Mouse (Mus musculus) spleen, adult 2 months (tissue): ENCODE results near the gene Ston2.

ENCODE experiments used
- CTCF ChIP-seq: fragments of 200-500 bp; IDR thresholded peaks from 2 replicates; pipeline ENCODE4 v1.5.1; 2011; ENCODE audit warnings: mild to moderate bottlenecking, inconsistent platforms; ENCODE audit not compliant: insufficient read depth, insufficient read length, insufficient replicate concordance; ENCODE audit errors: extremely low read depth
- POLR2A ChIP-seq: fragments of 200-500 bp; IDR thresholded peaks from 2 replicates; pipeline ENCODE4 v1.6.1; 2011; ENCODE audit warnings: low read depth, low read length, inconsistent platforms

DNA sequence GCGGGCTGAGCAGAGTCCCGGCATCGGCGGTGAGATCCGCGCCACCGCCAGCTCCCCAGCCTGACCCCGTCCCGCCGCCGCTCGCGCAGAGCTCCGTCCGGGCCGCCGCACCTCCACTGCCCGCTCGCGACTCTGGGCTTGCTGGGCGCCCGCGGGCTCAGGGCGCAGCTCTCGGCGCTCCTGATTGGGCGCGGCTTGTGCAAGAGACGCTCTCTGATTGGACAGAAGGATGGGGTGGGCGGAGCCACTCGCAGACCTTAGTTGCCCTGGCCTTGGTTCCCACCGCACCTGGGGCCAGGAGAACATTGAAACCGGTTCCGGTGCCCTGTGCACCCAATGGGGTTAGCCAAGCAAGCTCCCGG lies 9.2 kb downstream of the Ston2 start:
- TF ChIP-seq CTCF, result no peak
- TF ChIP-seq POLR2A, result no peak
